Mouse (Mus musculus) G1E (cell line): ENCODE data around the gene Trim47. TPM values are rescaled to one million over a fixed set of nuclear protein-coding genes. Genes with fewer than 3 reads are reported as not detected.
A peak's percentile ranks its signal among the peaks of the same experiment; 100 is the strongest.

Experiments used
- ATAC-seq: 2 replicates; pipeline ENCODE4 v1.8.0; 2016; ENCODE audit warnings: mild to moderate bottlenecking; ENCODE audit not compliant: insufficient number of reproducible peaks, poor library complexity, low FRiP score, severe bottlenecking; ENCODE audit errors: extremely low read depth
- DNase-seq: peaks from one replicate; pipeline ENCODE4 v3.0.0; 2012; ENCODE audit warnings: low spot score
- H3K27me3 ChIP-seq: 2 replicates; pipeline ENCODE4 v1.6.1; 2012; ENCODE audit warnings: mild to moderate bottlenecking, low read length, inconsistent platforms; ENCODE audit not compliant: insufficient read depth
- H3K36me3 ChIP-seq: replicated peaks from 2 replicates; pipeline ENCODE3; 2012; ENCODE audit warnings: mild to moderate bottlenecking, inconsistent platforms
- H3K4me1 ChIP-seq: 2 replicates; pipeline ENCODE4 v1.6.1; 2012; ENCODE audit warnings: low read depth, low read length, inconsistent platforms, mixed read lengths; ENCODE audit not compliant: insufficient read depth
- H3K4me3 ChIP-seq: 2 replicates; pipeline ENCODE4 v1.5.1; 2012; ENCODE audit warnings: low read depth, mild to moderate bottlenecking, inconsistent platforms, low read length, moderate library complexity, mixed read lengths
- H3K9me3 ChIP-seq: replicated peaks from 2 replicates; pipeline ENCODE4 v1.6.1; 2012; ENCODE audit warnings: inconsistent platforms
- CTCF ChIP-seq: IDR thresholded peaks from 2 replicates; pipeline ENCODE4 v1.5.1; 2012; ENCODE audit warnings: low read depth, low read length, inconsistent platforms, mixed read lengths
- GATA1 ChIP-seq: IDR thresholded peaks from 2 replicates; pipeline ENCODE4 v1.6.1; 2012; ENCODE audit warnings: borderline replicate concordance, low read length, inconsistent platforms, mixed read lengths
- GATA2 ChIP-seq: IDR thresholded peaks from 2 replicates; pipeline ENCODE4 v1.6.1; 2012; ENCODE audit warnings: low read depth, low read length, inconsistent platforms, borderline replicate concordance
- POLR2AphosphoS5 ChIP-seq: IDR thresholded peaks from 2 replicates; pipeline ENCODE4 v1.6.1; 2012; ENCODE audit warnings: low read depth, low read length, inconsistent platforms; ENCODE audit not compliant: insufficient replicate concordance
- TAL1 ChIP-seq: conservative IDR thresholded peaks from 2 replicates; pipeline ENCODE4 v1.6.1; 2012; ENCODE audit warnings: low read depth, low read length, inconsistent platforms, mixed read lengths
- polyA plus RNA-seq: library from polyadenylated mRNA; stranded (reverse); fragments of >175 nt; gene quantifications from 2 replicates; pipeline ENCODE4 v1.2.3, GENCODE M21; 2012
- total RNA-seq, 2 experiments: library from RNA; stranded (forward) in 1 of 2; stranded (reverse) in 1 of 2; fragments of 200-1000 nt in 1 of 2; fragments of >200 nt in 1 of 2; fragmentation: Nextera tagmentation in 1 of 2; gene quantifications; 2 replicates each; pipeline ENCODE4 v1.2.3; 2014 to 2017

Gene Trim47
- total and polyA plus RNA-seq, 3 experiments, result 0.27 TPM; not detected in 2

DNA sequence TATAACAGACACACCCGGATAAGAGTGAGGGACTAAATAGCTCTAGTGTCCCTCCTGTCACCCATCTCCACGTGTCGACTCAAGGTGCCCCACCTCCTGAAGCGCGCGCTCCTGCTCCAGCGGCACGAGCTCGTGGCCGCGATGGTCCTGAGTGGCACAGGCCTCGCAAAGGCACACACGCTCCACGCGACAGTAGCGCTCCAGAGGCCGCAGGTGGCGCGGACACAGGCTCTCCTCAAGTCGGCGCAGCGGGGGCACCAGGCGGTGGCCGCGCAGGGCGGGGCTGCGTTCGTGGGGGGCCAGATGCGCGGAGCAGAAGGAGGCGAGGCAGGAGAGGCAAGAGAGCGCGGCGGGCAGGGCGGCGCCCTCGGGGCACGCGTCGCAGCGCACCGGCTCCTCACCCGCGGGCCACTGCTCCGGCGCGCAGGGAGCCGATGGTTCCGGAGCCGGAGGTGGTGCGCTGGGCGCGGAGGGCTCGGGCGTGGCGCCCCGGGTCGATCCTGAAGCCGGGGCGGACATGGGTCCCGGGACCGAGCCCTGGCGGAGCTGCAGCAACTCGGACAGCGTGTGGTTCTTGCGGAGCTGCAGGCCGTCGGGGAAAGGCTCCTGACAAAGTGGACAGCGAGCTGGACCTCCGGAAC, 17.4 kb downstream of the Trim47 start:
- peaks cover 29% of the 10 kb centered on the region for H3K9me3 ChIP-seq
- peak overlapping the region; percentile 15; the same call in 1 of the 2 replicates for H3K4me3 ChIP-seq
- H3K27me3 ChIP-seq, result peaks cover 57% of the 10 kb centered on the region
- H3K4me1 ChIP-seq, result peaks cover 34% of the 10 kb centered on the region
- no peaks in the 10 kb centered on the region for H3K36me3 ChIP-seq
- TF ChIP-seq GATA2 (no peak), TAL1 (no peak), POLR2AphosphoS5 (no peak), GATA1 (no peak), CTCF (no peak)
- ATAC-seq, result no peak
- no peak for DNase-seq

DNA sequence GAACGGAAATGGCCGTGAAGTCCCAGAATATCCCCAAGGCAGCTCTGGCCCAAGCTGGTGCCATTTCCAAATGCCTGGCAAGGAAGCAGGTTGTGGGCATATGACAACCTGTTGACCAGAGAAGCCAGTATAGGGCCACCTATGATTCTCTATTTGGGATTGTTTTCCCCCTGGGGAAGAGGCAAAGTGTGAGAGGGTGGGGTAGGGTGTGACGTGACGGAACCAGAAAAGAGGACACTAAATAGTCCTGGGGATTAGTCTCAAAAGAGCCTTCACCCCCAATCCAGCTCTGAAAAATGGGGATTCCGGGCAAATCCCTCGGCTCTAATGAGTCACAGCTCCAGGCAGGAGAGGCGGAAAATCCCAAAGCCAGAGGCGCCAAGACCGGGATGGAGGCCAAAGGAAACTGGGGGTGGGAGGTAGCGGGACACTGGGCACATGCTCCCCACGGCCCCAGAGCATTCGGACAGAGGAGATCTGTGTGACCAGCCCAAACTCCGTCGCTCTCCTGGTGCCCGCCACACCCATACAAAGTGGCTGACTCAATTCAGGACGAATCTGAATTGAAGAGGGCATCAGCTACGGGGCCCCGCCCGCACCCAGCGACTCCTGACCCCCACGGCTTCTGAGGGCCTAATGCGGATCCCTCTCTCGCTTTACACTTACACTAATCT, 18.4 kb downstream of the Trim47 start:
- no peak for DNase-seq
- no peaks in the 10 kb centered on the region for H3K36me3 ChIP-seq
- H3K4me3 ChIP-seq, result no peak overlapping the region
- H3K27me3 ChIP-seq, result peaks cover 51% of the 10 kb centered on the region
- ATAC-seq, result no peak
- peaks cover 29% of the 10 kb centered on the region for H3K9me3 ChIP-seq
- H3K4me1 ChIP-seq, result peaks cover 40% of the 10 kb centered on the region
- no peak for TF ChIP-seq GATA1
- no peak for TF ChIP-seq CTCF
- TF ChIP-seq GATA2, result no peak
- TF ChIP-seq POLR2AphosphoS5, result no peak
- TF ChIP-seq TAL1, result no peak

DNA sequence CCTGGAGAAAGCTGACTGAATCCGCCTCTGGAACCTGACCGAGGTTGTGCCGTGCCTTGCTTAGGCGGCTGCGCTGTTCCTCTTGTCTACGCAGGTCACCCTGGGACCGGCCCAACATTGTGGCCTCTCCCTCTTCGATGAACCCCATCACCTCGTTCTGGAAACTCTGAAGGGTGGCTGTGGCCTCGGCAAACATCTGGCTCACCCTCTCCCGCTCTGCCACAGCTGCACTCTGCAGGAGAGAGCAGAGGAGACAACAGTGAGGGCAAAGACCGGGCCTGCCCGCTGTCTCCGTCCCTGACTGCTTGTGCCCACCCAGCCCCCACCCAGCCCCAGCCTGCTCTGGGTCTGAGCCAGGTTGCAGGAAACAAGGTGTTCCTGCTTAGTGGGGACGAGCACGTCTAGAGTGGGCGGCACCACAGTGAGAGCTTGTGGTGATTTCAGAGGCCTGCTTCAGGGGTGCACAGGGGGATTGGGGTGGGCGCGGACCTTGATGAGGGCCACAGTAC, 19.2 kb downstream of the Trim47 start:
- Histone ChIP-seq H3K36me3 (no peaks in the 10 kb centered on the region), H3K27me3 (peaks cover 47% of the 10 kb centered on the region), H3K9me3 (peaks cover 29% of the 10 kb centered on the region), H3K4me1 (peaks cover 47% of the 10 kb centered on the region), H3K4me3 (no peak overlapping the region)
- DNase-seq, result no peak
- no peak for ATAC-seq
- no peak for TF ChIP-seq CTCF
- no peak for TF ChIP-seq GATA2
- no peak for TF ChIP-seq POLR2AphosphoS5
- no peak for TF ChIP-seq TAL1
- TF ChIP-seq GATA1, result no peak

DNA sequence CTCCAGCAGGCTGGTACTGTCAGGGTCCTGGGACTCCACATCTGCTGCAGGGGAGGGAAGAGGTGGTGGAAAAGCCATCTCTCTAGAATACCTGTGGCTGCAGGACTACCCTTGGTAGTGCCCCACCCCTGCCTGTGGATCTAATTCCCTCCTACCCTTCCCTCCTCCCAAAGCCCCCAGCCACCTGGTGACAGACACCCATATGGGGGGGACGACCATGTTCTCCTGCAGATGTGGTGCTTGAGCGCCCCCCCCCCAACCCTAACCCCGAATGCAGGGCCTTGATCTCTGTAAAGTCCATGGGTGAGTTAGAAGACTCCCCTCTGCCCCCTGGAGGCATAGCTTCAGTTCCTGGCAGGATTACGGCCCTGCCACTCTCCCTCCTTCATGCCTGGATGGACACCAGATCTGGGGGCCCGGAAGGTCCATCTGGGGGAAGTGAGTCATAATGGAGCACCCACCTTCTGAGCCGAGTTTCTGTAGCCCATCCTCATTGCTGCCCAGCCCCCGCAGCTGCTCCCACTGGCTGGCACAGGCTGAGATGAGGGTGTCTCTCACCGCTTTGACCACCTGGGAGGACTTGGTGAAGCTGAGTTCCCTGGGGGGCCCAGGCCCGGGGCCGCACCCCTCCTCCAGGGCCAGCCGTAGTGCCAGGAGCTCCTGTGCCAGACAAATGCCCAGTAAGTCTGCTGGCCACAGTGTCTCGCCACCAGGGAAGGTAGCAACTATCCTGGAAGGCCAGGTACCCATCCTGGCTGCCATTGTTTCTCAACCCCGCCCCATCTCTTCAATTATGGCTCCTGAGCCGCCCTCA, 19.8 kb downstream of the Trim47 start:
- TF ChIP-seq GATA1 (no peak), GATA2 (no peak), POLR2AphosphoS5 (no peak), TAL1 (no peak), CTCF (no peak)
- peaks cover 53% of the 10 kb centered on the region for H3K4me1 ChIP-seq
- peaks cover 29% of the 10 kb centered on the region for H3K9me3 ChIP-seq

DNA sequence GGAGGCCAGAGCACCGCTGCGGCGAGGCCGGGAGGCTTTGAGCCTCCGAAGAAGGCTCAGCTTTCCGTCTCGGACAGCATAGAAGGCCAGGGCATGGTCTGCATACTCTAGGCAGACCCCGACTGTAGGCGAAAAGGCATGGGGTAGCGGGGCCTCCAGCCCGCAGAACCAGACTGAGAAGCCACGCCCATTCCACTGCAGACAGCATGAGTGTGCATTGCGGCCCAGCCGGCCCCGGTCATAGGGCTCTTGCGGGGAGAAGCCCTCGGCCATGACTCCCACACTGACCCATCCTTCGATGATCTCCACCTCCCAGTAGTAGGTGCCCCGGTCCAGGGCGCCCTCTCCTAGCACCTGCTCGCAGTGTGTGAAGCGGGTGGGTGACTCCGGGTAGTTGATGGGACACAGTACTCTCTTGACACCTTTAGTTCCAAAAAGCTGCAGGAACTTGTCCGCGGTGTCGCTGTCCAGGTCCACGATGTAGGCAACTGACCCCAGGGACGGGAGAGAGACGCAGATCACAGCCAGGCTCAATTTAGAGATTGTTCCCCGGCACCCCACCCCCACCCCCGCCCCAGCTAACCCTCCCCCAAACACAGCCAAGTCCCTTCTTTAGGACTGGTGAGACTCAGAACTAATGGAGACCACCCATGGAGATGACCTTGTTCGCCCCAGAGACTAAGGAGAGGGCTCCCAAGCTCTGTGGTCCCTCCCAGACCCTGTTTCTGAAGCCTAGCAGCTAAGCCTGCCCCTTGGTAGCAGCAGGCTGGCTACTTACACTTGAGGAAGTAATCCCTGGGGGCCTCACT, 20.7 kb downstream of the Trim47 start:
- Histone ChIP-seq H3K9me3 (peaks cover 27% of the 10 kb centered on the region), H3K4me3 (peak overlapping the region; percentile 62; the same call in 1 of the 2 replicates), H3K4me1 (peaks cover 61% of the 10 kb centered on the region), H3K36me3 (no peaks in the 10 kb centered on the region), H3K27me3 (peaks cover 35% of the 10 kb centered on the region)
- DNase-seq (no peak), ATAC-seq (peak; percentile 38; the same call in 1 of the 2 replicates)
- TF ChIP-seq TAL1 (no peak), POLR2AphosphoS5 (no peak), CTCF (no peak), GATA1 (no peak), GATA2 (no peak)

More for the DNA sequence above, 19.8 kb downstream of the Trim47 start:
- ATAC-seq (no peak), DNase-seq (no peak)
- no peaks in the 10 kb centered on the region for H3K36me3 ChIP-seq
- H3K27me3 ChIP-seq, result peaks cover 44% of the 10 kb centered on the region
- H3K4me3 ChIP-seq, result no peak overlapping the region
